8 mouse cellular contexts compared by ENCODE assay signal in genomic region chr6:88939281-88940089, GRCm38 (mm10). TPM values are rescaled to one million over a fixed set of nuclear protein-coding genes. Genes with fewer than 3 reads are reported as not detected.
DNase-seq lines count a peak whose midpoint lies in the region; ATAC-seq lines count a peak whose summit lies in the region.

No protein-coding gene starts in this region.

- peak; percentile 56 for DNase-seq in layer of hippocampus, adult 9-11 months
- DNase-seq in layer of hippocampus, postnatal 14 days (ENCODE audit: low spot score in 2 of 2): no peak
- DNase-seq in liver: no peak
- DNase-seq in kidney, adult 9 months: no peak

- H3K9me3 ChIP-seq in embryonic facial prominence, embryonic 15.5 days (replicated peaks): no peaks in the 10 kb centered on the region
- no peaks in the 10 kb centered on the region for H3K9me3 ChIP-seq in hindbrain, embryonic 12.5 days (replicated peaks)
- H3K9me3 ChIP-seq in neural tube, embryonic 13.5 days: no peaks in the 10 kb centered on the region
- H3K9me3 ChIP-seq in kidney, embryonic 14.5 days (ENCODE audit: control insufficient read depth, low read length): no peaks in the 10 kb centered on the region

- H3K4me1 ChIP-seq in embryonic facial prominence, embryonic 15.5 days: peaks cover 56% of the 10 kb centered on the region
- H3K4me1 ChIP-seq in hindbrain, embryonic 12.5 days: peaks cover 92% of the 10 kb centered on the region
- peaks cover 88% of the 10 kb centered on the region for H3K4me1 ChIP-seq in neural tube, embryonic 13.5 days (replicated peaks)
- H3K4me1 ChIP-seq in kidney, embryonic 14.5 days (ENCODE audit: control insufficient read depth, insufficient read depth, low read length): peaks cover 3% of the 10 kb centered on the region; the same call in 1 of the 2 replicates

- WGBS in embryonic facial prominence, embryonic 15.5 days: 39% methylated on average over 12 of the region's 12 CpGs
- 31% methylated on average over 12 of the region's 12 CpGs for WGBS in hindbrain, embryonic 12.5 days
- 38% methylated on average over 12 of the region's 12 CpGs for WGBS in neural tube, embryonic 13.5 days
- WGBS in kidney, embryonic 14.5 days: 61% methylated on average over 12 of the region's 12 CpGs

- peak; percentile 26; the same call in 1 of the 2 replicates for ATAC-seq in embryonic facial prominence, embryonic 15.5 days (ENCODE audit: insufficient number of reproducible peaks, low FRiP score, low TSS enrichment, low read depth)
- no peak for ATAC-seq in hindbrain, embryonic 12.5 days (ENCODE audit: low FRiP score)
- ATAC-seq in neural tube, embryonic 13.5 days (ENCODE audit: low read depth): no peak
- no peak for ATAC-seq in kidney, embryonic 14.5 days (ENCODE audit: low FRiP score, low TSS enrichment)

- no peak overlapping the region for H3K4me2 ChIP-seq in embryonic facial prominence, embryonic 15.5 days (replicated peaks)
- peak overlapping the region; percentile 15; the same call in 1 of the 2 replicates for H3K4me2 ChIP-seq in hindbrain, embryonic 12.5 days (replicated peaks)
- H3K4me2 ChIP-seq in neural tube, embryonic 13.5 days: no peak overlapping the region
- H3K4me2 ChIP-seq in kidney, embryonic 14.5 days (replicated peaks; ENCODE audit: low read depth, low read length): no peak overlapping the region

- H3K4me3 ChIP-seq in embryonic facial prominence, embryonic 15.5 days (replicated peaks): no peak overlapping the region
- no peak overlapping the region for H3K4me3 ChIP-seq in hindbrain, embryonic 12.5 days
- no peak overlapping the region for H3K4me3 ChIP-seq in neural tube, embryonic 13.5 days
- H3K4me3 ChIP-seq in kidney, embryonic 14.5 days (ENCODE audit: low read length): no peak overlapping the region

- 0 out of 2 replicates have a peak, but pooled peaks cover 3% of the 10 kb centered on the region for H3K27me3 ChIP-seq in embryonic facial prominence, embryonic 15.5 days
- H3K27me3 ChIP-seq in hindbrain, embryonic 12.5 days: no peaks in the 10 kb centered on the region
- no peaks in the 10 kb centered on the region for H3K27me3 ChIP-seq in neural tube, embryonic 13.5 days
- H3K27me3 ChIP-seq in kidney, embryonic 14.5 days (ENCODE audit: control insufficient read depth, insufficient read depth, low read length): peaks cover 2% of the 10 kb centered on the region; the same call in 1 of the 2 replicates

- peak overlapping the region; percentile 35 for H3K27ac ChIP-seq in embryonic facial prominence, embryonic 15.5 days (replicated peaks)
- peak overlapping the region; percentile 92 for H3K27ac ChIP-seq in hindbrain, embryonic 12.5 days
- peak overlapping the region; percentile 81 for H3K27ac ChIP-seq in neural tube, embryonic 13.5 days (replicated peaks)
- no peak overlapping the region for H3K27ac ChIP-seq in kidney, embryonic 14.5 days (ENCODE audit: low read depth, low read length)

- no peak overlapping the region for H3K9ac ChIP-seq in embryonic facial prominence, embryonic 15.5 days
- H3K9ac ChIP-seq in hindbrain, embryonic 12.5 days: peak overlapping the region; percentile 42; the same call in 1 of the 2 replicates
- H3K9ac ChIP-seq in neural tube, embryonic 13.5 days: no peak overlapping the region; the same call in 1 of the 2 replicates
- no peak overlapping the region for H3K9ac ChIP-seq in kidney, embryonic 14.5 days (ENCODE audit: low read depth, low read length)

- H3K36me3 ChIP-seq in embryonic facial prominence, embryonic 15.5 days: no peaks in the 10 kb centered on the region
- H3K36me3 ChIP-seq in hindbrain, embryonic 12.5 days: no peaks in the 10 kb centered on the region
- H3K36me3 ChIP-seq in neural tube, embryonic 13.5 days: no peaks in the 10 kb centered on the region
- H3K36me3 ChIP-seq in kidney, embryonic 14.5 days (ENCODE audit: control insufficient read depth, insufficient read depth, low read length): no peaks in the 10 kb centered on the region

RNA-seq across cellular contexts. Expression of gene Tpra1, which starts 37.4 kb away (rescaled TPM):
- total RNA-seq in layer of hippocampus, postnatal 14 days (2021): 10 to 100 TPM; 36.7 to 38.0 TPM
- polyA plus RNA-seq in embryonic facial prominence, embryonic 15.5 days (2015; fragmentation: Nextera tagmentation; extraction: Ambion mirVana): 83.7 and 86.5 TPM in 2 replicates
- 67.3 and 76.0 TPM in 2 replicates for polyA plus RNA-seq in hindbrain, embryonic 12.5 days (2016; fragmentation: Nextera tagmentation; extraction: Ambion mirVana)
- polyA plus RNA-seq in neural tube, embryonic 13.5 days (2015; fragmentation: Nextera tagmentation; extraction: Ambion mirVana): 75.6 and 76.1 TPM in 2 replicates
- 54.5 and 57.2 TPM in 2 replicates for polyA plus RNA-seq in kidney, embryonic 14.5 days (2014; fragmentation: Nextera tagmentation; extraction: Ambion mirVana)

RNA-seq across cellular contexts. Expression of gene Mcm2, which starts 40.9 kb away (rescaled TPM):
- total RNA-seq in layer of hippocampus, postnatal 14 days (2021): 1 to 10 TPM; 5.4 to 7.8 TPM
- 101 and 102 TPM in 2 replicates for polyA plus RNA-seq in embryonic facial prominence, embryonic 15.5 days (2015; fragmentation: Nextera tagmentation; extraction: Ambion mirVana)
- polyA plus RNA-seq in hindbrain, embryonic 12.5 days (2016; fragmentation: Nextera tagmentation; extraction: Ambion mirVana): 119 and 130 TPM in 2 replicates
- polyA plus RNA-seq in neural tube, embryonic 13.5 days (2015; fragmentation: Nextera tagmentation; extraction: Ambion mirVana): 33.5 and 40.5 TPM in 2 replicates
- polyA plus RNA-seq in kidney, embryonic 14.5 days (2014; fragmentation: Nextera tagmentation; extraction: Ambion mirVana): 115 and 166 TPM in 2 replicates
